Mouse (Mus musculus): Measurements from ENCODE around the gene Lrrc46.

Lrrc46 gene

DNA sequence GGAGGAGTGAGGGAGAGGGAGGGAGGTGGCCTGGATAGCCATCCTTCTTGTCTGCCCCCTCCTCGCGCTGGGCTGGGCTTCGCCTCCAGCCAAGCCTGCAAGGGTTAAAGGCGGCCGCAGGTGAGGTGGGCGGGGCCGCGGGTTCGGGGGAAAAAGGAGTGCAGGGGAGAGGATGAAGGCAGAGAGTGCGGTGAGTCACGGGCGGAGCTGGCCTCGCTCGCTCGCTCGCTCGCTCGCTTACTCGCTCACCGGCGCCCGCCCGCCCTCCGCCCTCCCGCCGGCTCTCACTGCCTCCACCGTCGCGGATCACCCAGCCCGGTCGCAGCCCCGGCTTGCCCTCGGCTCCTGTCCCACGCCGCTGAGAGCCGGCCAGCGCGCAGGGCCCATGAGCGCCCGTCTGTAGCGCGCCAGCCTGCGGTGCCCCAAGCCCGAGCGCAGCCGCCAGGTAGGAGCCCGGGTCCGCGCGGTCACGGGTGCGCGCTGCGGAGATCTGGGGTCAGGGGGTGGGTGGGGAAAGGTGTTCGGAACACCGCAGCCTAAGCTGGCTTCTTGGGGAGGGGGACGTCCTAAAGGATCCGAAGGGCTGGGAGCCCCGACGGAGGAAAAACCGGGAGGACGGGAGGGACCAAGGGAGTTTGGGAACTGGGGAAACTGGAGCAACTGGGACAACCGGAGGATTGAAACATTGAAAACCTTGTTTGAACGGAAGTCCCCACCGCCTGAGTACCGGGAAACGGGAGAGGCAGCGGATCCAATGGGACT is 22.4 kb downstream of the Lrrc46 start:
- CTCF ChIA-PET = interaction anchor here (0.9 to 1.2 kb wide), 2 partner anchors 12 to 38 kb away, joined by 3 read pairs; no protein-coding TSS in a partner anchor

DNA sequence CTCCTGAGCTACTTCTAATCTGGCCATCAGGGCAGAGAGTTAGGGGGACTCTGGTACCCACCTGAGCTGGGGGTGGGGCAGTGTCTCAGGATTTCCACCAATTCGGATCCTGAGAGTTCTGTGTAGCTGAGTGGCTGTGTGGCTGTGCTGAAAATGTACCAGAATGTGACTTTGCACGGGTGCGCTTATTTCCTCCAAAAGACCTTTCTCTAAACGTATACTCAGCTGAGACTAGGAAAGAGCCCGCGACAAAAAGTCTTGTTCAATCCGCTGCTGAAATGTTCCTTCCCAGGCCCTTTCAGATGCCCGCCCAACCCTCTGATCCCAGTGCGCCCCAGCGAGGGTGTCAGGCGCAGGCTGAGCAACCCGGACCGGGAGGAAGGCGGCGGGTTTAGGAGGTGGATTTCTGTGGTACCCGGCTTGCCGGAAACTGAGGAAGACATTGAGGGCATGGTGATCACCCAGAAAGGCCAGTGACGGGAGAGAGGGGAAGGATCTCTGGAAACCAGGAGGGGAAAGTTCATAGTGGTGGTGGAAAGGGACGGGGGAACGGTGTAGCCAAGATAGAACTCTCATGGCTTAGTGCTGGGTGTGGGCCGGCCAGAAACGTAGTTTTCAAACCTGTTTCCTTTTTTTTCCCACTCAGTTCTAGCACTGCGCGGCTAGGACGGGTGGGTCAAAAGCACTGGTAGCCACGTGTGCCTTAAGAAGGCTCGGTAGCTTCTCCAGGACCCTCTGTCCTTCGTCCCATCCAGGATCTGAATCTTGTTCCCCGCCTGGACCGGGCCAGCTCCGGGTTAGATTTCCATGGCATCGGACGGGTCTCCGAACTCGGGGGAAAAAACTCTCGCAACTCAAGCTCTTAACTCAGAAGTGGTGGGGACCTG is 23.3 kb downstream of the Lrrc46 start:
- CTCF ChIA-PET = interaction anchor here (0.9 kb wide), 1 partner anchor 11 kb away, joined by 3 read pairs; no protein-coding TSS in a partner anchor

DNA sequence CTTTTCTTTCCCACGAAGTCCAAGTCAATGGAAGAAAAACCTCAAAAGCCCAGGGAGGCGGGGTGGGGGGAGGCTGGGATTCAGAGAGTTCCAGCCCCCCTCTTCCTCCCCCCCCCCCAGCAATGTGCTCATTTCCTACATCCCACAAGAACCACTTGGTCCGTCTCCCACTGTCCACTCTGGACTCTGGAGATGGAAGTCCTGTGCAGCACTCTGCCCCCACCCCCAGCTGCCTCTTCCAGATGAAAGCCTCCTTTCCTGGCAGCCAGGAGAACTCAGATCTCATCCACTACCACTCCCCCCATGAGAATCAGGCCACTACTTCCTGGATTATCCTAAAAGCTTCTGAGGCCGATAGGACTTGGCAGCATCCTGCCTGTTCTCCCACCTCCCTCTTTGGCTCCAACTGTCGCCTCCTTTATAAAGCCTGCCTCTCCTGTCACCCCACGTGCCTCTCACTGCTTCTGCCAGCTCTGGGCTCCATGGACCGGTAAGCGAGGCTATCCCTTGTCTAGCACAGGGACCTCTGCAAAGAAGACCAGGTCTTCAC is 28.0 kb downstream of the Lrrc46 start, which contains the start of gene Sp6:
TSS of gene Sp6 (plus strand) at position 274 of the 550 bp plus-strand sequence.
- CTCF ChIA-PET = interaction anchor here (0.6 kb wide), 1 partner anchor 46 kb away, joined by 4 read pairs; no protein-coding TSS in a partner anchor

DNA sequence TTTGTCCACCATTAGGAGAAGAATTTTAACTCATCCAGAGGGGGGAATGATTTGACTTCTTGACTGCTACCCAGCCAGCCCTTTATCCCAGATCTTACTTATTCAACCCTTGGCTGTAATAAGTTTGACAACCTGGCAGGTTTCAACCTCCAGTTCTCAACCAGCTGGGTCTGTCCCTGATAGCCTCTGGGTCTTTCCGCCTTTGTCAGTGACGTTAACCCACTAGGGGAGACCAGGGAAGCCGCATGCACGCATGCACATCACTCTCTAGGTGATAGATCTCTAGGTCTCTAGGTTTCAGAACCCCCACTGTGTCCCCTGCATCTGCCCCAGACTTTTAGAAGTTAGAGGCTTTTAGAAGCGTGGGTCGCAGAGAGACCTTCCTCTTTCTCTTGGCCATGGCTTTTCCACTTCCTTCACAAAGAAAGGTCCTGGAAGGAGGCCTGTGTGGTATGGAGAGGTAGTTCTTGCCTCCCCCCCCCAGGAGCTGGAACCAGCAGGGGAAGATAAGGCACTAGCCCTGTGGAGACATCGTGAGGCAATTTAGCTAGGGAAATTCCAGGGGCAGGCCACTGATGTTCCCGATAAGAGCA is 31.9 kb downstream of the Lrrc46 start:
- CTCF ChIA-PET = no interaction called here

DNA sequence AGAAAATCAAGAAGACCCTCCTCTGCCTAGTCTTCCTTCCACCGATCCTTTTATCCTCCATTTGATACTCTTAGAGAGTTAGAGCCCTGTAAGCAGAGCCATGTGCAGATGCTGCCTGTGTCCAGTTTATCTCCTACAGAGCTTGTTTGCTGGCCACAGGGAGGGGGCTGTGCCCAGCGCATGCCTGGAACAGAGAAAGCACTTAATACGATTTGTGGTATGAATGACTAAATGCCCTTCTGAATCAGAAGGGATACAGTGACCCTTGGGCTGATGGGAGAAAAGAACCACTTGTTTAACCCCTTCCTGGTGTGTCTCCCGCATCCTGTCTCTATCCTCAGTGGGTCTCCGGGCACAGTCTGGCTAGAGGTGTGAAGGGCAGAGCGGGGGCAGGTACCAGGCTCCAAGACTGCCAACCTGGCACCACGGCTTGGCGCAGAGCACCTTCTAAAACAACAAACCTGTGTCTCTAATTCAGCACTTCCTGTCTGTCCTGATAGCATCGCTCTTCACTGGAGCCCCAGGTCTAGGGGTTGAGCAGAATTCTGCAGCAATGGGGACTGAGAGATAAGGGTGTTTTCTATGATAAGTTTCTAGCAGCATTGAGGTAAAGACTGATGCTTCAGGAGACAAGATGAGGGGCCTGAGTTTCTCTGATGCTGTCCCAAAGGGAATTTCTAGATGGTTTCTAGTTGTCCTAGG is 34.0 kb downstream of the Lrrc46 start:
- CTCF ChIA-PET = interaction anchor here (1.0 kb wide), 1 partner anchor 11 kb away, joined by 3 read pairs; no protein-coding TSS in a partner anchor

DNA sequence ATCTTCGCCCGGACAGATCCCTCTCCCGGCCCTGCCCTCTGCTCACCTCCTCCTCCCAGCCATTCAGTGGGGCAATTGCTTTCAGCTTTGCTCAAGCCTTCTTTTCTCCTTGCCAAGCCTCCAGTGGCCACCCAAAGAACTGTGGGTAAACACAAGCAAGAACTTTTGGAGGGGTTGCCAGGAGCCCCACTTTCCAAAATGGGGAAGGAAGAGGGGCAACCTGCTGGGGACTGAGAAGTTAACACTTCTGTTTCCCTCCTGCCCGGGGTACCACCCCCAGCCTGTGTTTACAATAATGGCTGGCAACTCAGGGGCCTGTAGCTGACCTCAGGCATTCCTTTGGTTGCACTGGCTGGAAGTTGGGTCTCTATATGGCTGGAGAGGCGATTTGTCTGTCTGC is 38.0 kb downstream of the Lrrc46 start:
- CTCF ChIA-PET = no interaction called here

DNA sequence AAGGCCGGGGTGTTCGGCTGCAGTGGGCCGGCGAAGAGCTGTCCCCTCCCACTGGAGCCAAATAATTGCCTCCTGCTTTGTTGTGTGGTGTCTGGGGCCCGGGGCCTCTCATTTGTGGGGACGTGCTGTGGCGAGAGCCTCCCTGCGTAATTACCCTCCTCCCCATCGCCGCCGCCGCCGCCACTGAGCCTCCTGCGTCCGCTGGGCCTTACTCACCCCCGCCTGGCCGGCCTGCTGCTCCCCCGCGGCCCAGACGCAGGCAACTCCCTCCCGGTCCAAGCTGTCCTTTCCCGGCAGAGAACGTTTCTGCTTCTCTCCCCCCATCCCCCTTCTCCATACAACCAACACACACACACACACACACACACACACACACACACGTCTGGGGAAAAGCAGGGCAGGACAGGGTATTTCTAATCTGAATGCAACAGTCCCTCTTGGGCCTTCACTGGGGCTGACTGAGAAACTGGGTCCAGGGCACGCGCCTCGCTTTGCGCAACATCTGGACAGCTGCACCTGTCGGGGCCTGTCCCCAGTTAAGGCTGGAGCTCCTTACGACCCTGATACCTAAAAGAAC is 43.7 kb downstream of the Lrrc46 start:
- CTCF ChIA-PET = interaction anchor here (1.0 to 1.1 kb wide), 2 partner anchors 12 to 24 kb away, joined by 3 read pairs; no protein-coding TSS in a partner anchor

DNA sequence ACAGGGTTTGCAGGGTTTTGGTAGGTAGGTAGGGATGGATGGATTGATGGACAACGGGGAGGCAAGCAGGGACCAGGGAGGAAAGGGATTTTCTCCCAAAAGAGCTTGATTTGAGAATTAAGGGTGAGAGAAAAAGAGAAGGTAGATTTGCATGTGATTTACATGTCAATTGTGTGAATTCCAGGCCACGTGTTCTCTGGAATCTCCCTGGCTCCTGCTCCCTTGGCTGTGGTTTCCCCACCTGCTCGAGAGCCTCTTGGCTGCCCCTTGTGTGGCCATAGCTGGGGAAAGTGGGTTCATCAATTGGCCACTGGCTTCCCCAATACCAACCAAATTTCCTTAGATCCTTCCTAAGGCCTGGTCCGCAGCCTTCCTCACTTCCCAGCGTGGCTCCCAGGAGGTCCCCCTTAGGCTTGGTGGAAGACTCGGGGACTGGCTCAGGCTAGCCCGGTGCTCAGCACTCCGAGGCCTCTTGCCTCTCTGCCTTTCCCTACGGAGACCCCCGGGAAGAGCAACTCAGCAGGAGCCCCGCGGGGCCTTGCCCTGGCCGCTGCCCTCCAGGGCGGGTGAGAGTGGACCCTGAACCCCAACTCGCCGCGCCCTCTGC is 44.3 kb downstream of the Lrrc46 start:
- CTCF ChIA-PET = interaction anchor here (1.0 to 1.1 kb wide), 3 partner anchors 11 to 190 kb away, joined by 3 read pairs; no protein-coding TSS in a partner anchor

DNA sequence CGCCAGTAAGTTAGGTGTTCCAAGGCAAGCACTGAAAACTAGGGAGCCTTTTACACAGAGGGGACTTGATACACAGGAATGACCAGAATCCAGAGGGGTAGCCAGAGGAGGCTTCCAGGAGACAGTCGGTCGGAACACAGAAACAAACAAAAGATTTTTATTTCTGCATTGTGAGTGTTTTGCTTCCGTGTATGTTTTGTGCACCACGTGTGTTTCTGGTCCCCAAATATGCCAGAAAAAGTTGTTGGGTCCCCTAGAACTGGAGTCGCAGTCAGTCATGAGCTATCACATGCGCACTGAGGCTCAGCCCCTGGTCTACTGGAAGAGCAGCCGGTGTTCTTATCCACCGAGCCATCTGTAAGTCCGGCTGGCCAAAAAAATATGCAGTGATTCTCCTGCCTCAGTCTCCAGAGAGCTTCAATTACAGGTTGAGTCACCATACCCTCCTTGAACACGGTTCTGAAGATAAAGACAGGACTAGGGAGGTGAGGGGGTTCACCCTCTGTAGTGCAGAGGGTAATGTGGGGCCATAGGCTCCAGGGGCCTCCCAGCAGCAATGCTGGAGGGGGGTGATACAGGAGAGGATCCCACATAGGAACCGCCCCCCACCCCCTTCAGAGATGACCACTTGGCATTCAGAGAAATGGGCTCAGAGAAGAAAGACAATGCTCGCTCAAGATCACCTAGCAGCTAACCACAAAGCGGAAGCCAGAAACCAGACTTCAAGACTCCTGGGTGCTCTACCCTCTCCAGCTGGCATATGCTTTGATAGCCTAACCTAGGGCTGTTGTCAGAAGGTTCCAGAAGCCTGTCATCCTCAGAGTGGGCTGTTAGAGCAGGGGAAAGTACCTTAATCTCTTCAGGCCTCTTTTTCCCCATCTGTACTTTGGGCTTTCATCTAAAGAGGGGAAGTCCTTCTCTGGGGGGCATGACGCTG is 45.1 kb downstream of the Lrrc46 start:
- CTCF ChIA-PET = interaction anchor here (1.0 to 1.1 kb wide), 2 partner anchors 11 to 191 kb away, joined by 3 read pairs; no protein-coding TSS in a partner anchor

DNA sequence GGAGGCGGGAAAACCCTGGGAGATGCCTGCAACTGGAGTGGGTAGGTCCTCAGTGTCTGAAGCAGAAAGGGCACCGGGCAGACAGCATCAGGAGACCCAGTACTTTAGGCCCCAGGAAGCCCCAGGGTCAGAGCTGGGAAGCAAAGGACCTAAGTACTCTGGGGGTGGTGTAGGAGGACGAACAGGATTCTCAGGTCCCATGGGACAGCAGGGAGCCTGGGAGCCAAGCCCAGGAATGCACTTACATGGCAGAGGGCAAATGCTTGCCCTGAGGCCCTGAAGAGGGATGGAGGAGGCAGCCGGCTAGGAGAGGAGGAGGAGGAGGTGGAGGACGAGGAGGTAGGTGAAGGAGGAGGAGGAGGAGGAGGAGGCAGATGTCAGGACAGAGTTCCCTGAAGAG is 46.2 kb downstream of the Lrrc46 start:
- CTCF ChIA-PET = no interaction called here

DNA sequence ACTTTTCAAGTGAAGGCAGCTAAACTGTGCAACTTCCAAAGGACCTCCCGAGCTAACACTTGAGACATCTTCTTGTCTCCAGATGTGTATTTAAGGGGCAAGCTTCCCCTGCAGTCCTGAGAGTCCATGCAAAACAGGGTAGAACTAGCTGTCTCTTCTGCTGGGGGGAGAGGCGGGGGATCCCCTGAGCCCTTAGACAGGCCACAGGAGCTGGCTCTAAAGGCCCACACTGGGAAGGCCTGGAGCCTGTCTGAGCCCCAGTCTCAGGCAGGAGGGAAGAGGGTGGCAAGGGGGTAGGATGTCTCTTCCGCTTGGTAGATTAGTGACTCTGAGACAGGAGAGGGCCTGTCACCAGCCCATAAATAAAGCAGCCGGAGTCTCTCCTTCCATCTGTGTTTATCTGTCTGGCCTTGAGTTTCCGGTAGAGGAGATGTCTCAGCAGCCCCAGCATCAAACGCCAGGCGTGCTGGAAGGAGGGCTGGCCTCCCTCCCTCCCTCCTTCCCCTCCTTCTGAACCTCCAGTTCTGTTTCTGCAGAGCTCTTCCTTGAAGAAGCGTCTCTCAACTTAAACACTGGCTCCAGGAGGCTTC is 48.4 kb downstream of the Lrrc46 start:
- CTCF ChIA-PET = interaction anchor here (0.7 kb wide), 1 partner anchor 20 kb away, joined by 3 read pairs; no protein-coding TSS in a partner anchor

DNA sequence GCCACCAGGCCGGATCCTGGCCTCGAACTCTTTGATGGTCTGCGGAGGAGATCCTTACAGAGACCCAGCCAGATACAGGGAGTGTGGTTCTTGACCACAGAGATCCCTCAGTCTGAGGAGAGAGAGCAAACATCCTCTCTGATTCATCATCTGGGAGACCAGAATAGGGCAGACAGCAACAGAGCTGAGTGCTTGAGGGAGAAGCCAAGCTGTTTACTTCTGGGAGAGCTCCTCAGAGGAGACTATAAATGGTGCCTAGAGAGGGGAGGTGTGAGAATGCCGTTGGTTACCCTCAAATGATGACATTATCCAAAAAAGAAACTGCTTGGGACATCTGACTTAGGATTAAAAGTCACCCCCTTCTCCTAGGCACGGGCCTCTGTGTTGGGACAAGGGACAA is 49.7 kb downstream of the Lrrc46 start:
- CTCF ChIA-PET = no interaction called here

DNA sequence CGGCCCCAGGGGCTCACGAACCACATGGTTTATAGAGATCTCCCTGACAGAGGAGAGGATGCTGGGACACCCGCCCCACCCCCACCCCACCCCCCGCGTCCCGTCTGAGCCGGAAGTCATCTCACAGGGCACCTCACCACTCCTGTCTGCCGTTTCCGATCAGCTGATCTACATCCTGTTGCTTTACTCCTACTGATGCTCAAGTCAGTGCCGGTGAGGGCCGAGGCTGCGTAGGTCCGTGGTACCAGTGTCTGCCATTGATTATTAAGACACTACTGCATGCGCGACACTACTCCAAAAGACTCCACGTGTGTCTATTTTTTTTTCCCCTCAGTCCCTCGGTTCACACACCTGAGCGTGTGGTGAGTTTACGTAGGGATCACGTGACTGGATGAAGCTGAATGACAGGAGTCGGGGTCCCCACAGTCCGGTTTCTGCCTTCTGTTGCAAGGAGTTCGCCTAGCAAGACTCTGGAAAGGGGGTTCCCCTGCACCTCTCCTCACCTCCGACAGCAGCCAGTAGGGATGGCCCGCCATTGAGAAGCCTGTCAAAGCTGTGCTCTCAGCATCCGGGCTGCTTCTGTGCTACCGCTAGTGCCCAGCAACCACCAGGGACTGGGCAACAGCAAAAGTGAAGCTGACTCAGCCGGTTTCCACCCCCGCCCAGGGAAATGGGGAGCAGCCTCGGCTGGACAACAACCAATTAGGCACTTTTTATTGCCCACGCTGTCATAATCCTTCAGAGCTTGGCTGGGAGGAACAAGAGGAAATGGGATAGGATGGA is 53.1 kb downstream of the Lrrc46 start:
- CTCF ChIA-PET = interaction anchor here (0.6 to 3.3 kb wide), 2 partner anchors 13 to 35 kb away, joined by 4 to 15 read pairs; no protein-coding TSS in a partner anchor

DNA sequence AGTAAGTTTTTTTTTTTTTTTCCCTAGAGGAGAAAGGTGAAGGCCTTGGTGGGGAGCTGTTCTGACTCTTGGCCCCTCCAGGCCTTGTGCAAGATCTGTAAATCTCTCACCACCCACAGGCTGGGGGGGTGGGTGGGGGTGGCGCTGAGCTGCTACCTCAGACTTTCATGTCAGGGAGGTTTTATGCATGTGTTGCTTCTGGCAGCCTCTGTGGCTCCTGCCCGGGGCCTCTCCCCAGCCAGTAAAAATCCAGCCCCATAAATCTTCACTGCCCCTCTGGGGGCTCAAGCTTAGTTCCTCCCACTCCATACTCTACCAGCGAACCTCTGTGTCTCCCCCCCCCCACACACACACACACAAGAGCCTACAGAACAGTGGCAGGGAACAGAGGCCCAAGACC is 54.7 kb downstream of the Lrrc46 start:
- CTCF ChIA-PET = interaction anchor here (0.6 kb wide), 1 partner anchor 314 kb away, joined by 3 read pairs; no protein-coding TSS in a partner anchor

DNA sequence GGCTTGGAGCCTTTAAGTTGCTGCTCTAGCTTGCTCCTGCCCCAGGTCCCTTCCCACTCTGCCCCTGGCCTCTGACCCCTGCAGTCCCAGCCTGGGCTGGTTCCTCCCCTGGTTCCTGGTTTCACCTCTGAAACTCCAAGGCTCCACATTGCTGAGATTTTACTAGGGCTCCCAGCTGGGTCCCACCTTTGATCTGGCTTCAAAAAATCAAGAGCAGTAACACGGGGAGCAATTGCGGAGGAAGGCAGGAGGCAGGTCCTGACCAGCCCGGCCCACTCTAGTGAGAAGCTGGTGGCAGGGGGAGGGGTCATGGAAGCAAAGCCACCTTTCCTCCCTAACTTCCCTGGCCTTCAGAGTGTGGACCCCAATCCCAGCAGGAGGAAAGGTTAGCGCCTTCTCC is 56.3 kb downstream of the Lrrc46 start:
- CTCF ChIA-PET = interaction anchor here (1.0 to 2.8 kb wide), 2 partner anchors 12 to 37 kb away, joined by 3 to 22 read pairs; no protein-coding TSS in a partner anchor

Data from spleen, embryonic (tissue).